Mouse (Mus musculus) naive thymus-derived CD4-positive, alpha-beta T cell, adult 2 months (primary cell): ENCODE results near the gene Olfr683.
"Not testable (repeated sequence)": the region's sequence is repeated elsewhere in the genome, so short reads cannot be mapped to it uniquely, and the experiment has no call there.

ENCODE experiments used
- DNase-seq: peaks from one replicate; pipeline ENCODE4 v3.0.0-alpha.2; 2011; ENCODE audit warnings: low read depth

Gene Olfr683

GRCm38 (mm10) chr7:105146912-105147311 lies at the start of gene Olfr683:
Gene Olfr683, minus strand, starts transcription at chr7:105147012.
- DNase-seq, result no peak

GRCm38 (mm10) chr7:105185912-105186311 lies 39.1 kb upstream of the Olfr683 start, which contains the start of gene Olfr685:
Gene Olfr685, minus strand, starts transcription at chr7:105186012.
- DNase-seq, result no peak

GRCm38 (mm10) chr7:105170773-105171172 lies 24.0 kb upstream of the Olfr683 start:
- DNase-seq, result no peak

GRCm38 (mm10) chr7:105163553-105163952 lies 16.7 kb upstream of the Olfr683 start, which contains the start of gene Olfr684:
Gene Olfr684, minus strand, starts transcription at chr7:105163653.
- no peak for DNase-seq

- no peak for DNase-seq
These were observed 5.5 kb downstream of the Olfr683 start for GRCm38 (mm10) chr7:105141275-105141674.

- no peak for DNase-seq
These were observed 30.3 kb downstream of the Olfr683 start, which contains the start of gene Olfr681 for GRCm38 (mm10) chr7:105116536-105116935. Gene Olfr681, plus strand, starts transcription at chr7:105116836.

GRCm38 (mm10) chr7:105092717-105093116 lies 54.1 kb downstream of the Olfr683 start, which contains the start of gene Olfr680-ps1:
Gene Olfr680-ps1, minus strand, starts transcription at chr7:105092817.
- not testable (repeated sequence) for DNase-seq
